Comparison of ENCODE assay signal across 7 mouse cellular contexts in the genomic region with DNA sequence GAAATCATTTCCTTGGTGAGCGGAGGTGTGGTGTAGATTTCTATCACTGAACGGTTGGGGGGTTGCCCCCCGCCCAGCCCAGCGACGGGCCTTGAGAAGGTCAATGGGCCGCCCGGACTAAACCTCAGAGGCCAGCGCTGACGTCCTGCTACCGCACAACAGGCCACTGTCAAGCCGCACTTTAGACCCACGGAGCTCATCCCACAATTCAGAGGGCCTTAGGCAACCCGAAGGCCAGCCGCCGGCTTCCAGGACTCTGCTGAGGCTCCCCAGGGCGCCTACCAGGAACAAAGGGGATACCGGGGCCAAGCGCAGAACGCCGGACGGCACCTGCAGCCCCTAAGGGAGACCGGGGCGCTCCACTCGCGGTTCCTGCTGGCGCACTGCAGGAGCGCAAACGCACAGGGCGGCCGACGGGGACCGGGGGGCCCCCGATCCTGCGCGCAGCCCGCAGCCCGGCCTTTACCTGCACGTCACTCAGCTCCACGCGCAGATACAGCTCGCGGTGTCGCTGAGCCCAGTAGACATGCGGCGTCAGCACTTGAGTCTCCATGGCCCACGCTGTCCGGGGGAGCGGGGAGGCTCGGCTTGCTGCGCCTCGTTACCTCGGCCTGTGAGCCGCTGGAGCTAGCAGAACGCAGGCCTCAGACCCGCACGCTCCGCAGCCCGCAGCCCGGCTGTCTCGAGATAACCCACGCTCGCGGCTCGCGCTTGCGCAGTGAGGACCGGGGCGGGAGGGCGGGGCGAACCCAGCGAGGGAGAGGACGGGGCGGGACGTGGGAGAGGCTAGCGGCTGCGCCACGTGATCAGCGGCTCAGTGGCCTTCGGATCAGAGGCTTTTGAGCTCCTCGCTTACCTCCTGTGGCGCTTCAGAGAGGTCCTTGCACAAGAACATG. TPM values are rescaled to one million over a fixed set of nuclear protein-coding genes. Genes with fewer than 3 reads are reported as not detected.
A peak's percentile ranks its signal among the peaks of the same experiment; 100 is the strongest.
DNase-seq lines count a peak whose midpoint lies in the region; ATAC-seq lines count a peak whose summit lies in the region.

Gene Hacd3 (minus strand): TSS at position 703 of the 896 bp plus-strand sequence.

- intact Hi-C loops in left cerebral cortex, postnatal 4 days (cut with DNase I), result no loop called here

- H3K9ac ChIP-seq in embryonic facial prominence, embryonic 12.5 days, result peak within 1 kb of the TSS; percentile 96
- H3K9ac ChIP-seq in midbrain, embryonic 11.5 days (ENCODE audit: low read length), result peak within 1 kb of the TSS; percentile 97

- no peaks in the 10 kb centered on the region for H3K9me3 ChIP-seq in embryonic facial prominence, embryonic 12.5 days
- H3K9me3 ChIP-seq in midbrain, embryonic 11.5 days (ENCODE audit: control insufficient read depth, low read length), result no peaks in the 10 kb centered on the region

- ATAC-seq in embryonic facial prominence, embryonic 12.5 days (ENCODE audit: insufficient number of reproducible peaks, insufficient read depth, low FRiP score, low TSS enrichment), result peak; percentile 93
- ATAC-seq in midbrain, embryonic 11.5 days (ENCODE audit: low FRiP score), result peak; percentile 96

- peak within 1 kb of the TSS; percentile 81 for H3K27ac ChIP-seq in embryonic facial prominence, embryonic 12.5 days
- peak within 1 kb of the TSS; percentile 67 for H3K27ac ChIP-seq in midbrain, embryonic 11.5 days (ENCODE audit: low read depth, low read length)

- H3K4me1 ChIP-seq in embryonic facial prominence, embryonic 12.5 days, result peaks cover 34% of the 10 kb centered on the region
- H3K4me1 ChIP-seq in midbrain, embryonic 11.5 days (ENCODE audit: control insufficient read depth, insufficient read depth, low read length), result peaks cover 25% of the 10 kb centered on the region

- H3K4me2 ChIP-seq in embryonic facial prominence, embryonic 12.5 days (replicated peaks), result peak within 1 kb of the TSS; percentile 93
- peak within 1 kb of the TSS; percentile 68 for H3K4me2 ChIP-seq in midbrain, embryonic 11.5 days

- DNase-seq in adrenal gland, postnatal 36 days, result peak; percentile 94 to 96
- DNase-seq in heart, adult 11 months, result peak; percentile 99
- DNase-seq in kidney, adult 11 months, result peak; percentile 87
- peak; percentile 94 for DNase-seq in left cerebral cortex, postnatal 4 days
- DNase-seq in midbrain, embryonic 11.5 days (ENCODE audit: low spot score, missing footprints), result peak; percentile 98
- peak; percentile 89 for DNase-seq in skeletal muscle tissue, adult 2 months (ENCODE audit: low read depth, low spot score)

- under 1% methylated on average over 80 of the region's 81 CpGs for WGBS in embryonic facial prominence, embryonic 12.5 days
- under 1% methylated on average over 79 of the region's 81 CpGs for whole genome bisulfite sequencing in midbrain, embryonic 11.5 days

- H3K4me3 ChIP-seq in embryonic facial prominence, embryonic 12.5 days, result peak within 1 kb of the TSS; percentile 99
- peak within 1 kb of the TSS; percentile 90 for H3K4me3 ChIP-seq in midbrain, embryonic 11.5 days (ENCODE audit: low read depth, low read length)

- no peaks in the 10 kb centered on the region for H3K36me3 ChIP-seq in embryonic facial prominence, embryonic 12.5 days
- no peaks in the 10 kb centered on the region for H3K36me3 ChIP-seq in midbrain, embryonic 11.5 days (ENCODE audit: control insufficient read depth, insufficient read depth, low read length)

- no peaks in the 10 kb centered on the region for H3K27me3 ChIP-seq in embryonic facial prominence, embryonic 12.5 days
- no peaks in the 10 kb centered on the region for H3K27me3 ChIP-seq in midbrain, embryonic 11.5 days (ENCODE audit: control insufficient read depth, insufficient read depth, low read length)

RNA-seq across cellular contexts. Expression of gene Hacd3, which starts in this region (rescaled TPM):
- 100 to 1,000 TPM; 251 to 350 TPM for total RNA-seq in adrenal gland, postnatal 36 days (2021)
- 108 TPM in 2 replicates for polyA plus RNA-seq in embryonic facial prominence, embryonic 12.5 days (2016; fragmentation: Nextera tagmentation; extraction: Ambion mirVana)
- total RNA-seq in left cerebral cortex, postnatal 4 days (2021), result 100 to 1,000 TPM; 130 to 140 TPM
- polyA plus RNA-seq in midbrain, embryonic 11.5 days (2014; fragmentation: Nextera tagmentation; extraction: Ambion mirVana), result 97.5 and 104 TPM in 2 replicates

Comparison
In these comparisons a context has a peak if more than half of its experiments do, and no peak if none do; other contexts are left out.
1. Peak in every context shown above with its lines: DNase-seq, ATAC-seq, H3K4me3 ChIP-seq and H3K27ac ChIP-seq.